In genomic region chr17:84274163-84274562, GRCm38 (mm10) we compare ENCODE assay signal across 7 mouse cellular contexts.
DNase-seq lines count a peak whose midpoint lies in the region; ATAC-seq and TF ChIP-seq lines count a peak whose summit lies in the region.

No protein-coding gene starts in this region.

- peaks cover 10% of the 10 kb centered on the region for H3K4me1 ChIP-seq in forebrain, embryonic 12.5 days
- peaks cover 35% of the 10 kb centered on the region for H3K4me1 ChIP-seq in limb, embryonic 10.5 days
- H3K4me1 ChIP-seq in stomach, postnatal 0 days (replicated peaks; ENCODE audit: control insufficient read depth, insufficient read depth), result peaks cover 3% of the 10 kb centered on the region; the same call in 1 of the 2 replicates

- no peak for TF ChIP-seq EP300 in stomach, postnatal 0 days (optimal IDR thresholded peaks at IDR 0.05)

- WGBS in forebrain, embryonic 12.5 days, result 39% methylated on average over 6 of the region's 6 CpGs
- WGBS in limb, embryonic 10.5 days, result 37% methylated on average over 6 of the region's 6 CpGs
- WGBS in stomach, postnatal 0 days, result 30% methylated on average over 6 of the region's 6 CpGs

- ATAC-seq in forebrain, embryonic 12.5 days (ENCODE audit: low FRiP score), result no peak
- peak; percentile 58 for ATAC-seq in stomach, postnatal 0 days (ENCODE audit: low FRiP score, low TSS enrichment)

- H3K9ac ChIP-seq in forebrain, embryonic 12.5 days, result peak overlapping the region; percentile 9; the same call in 1 of the 2 replicates
- H3K9ac ChIP-seq in stomach, postnatal 0 days (ENCODE audit: low read length), result peak overlapping the region; percentile 18; the same call in 1 of the 2 replicates

- peaks cover 9% of the 10 kb centered on the region; the same call in 1 of the 2 replicates for H3K36me3 ChIP-seq in forebrain, embryonic 12.5 days (replicated peaks)
- peaks cover 19% of the 10 kb centered on the region for H3K36me3 ChIP-seq in limb, embryonic 10.5 days
- H3K36me3 ChIP-seq in stomach, postnatal 0 days (ENCODE audit: control insufficient read depth, insufficient read depth, low read length), result no peaks in the 10 kb centered on the region

- no peaks in the 10 kb centered on the region for H3K27me3 ChIP-seq in forebrain, embryonic 12.5 days
- H3K27me3 ChIP-seq in limb, embryonic 10.5 days (ENCODE audit: low read depth, poor library complexity, severe bottlenecking), result no peaks in the 10 kb centered on the region
- H3K27me3 ChIP-seq in stomach, postnatal 0 days (ENCODE audit: control insufficient read depth, insufficient read depth, low read length), result no peaks in the 10 kb centered on the region

- 0 out of 2 replicates have a peak, but pooled peaks have one; percentile 28 for TF ChIP-seq CTCF in stomach, postnatal 0 days (IDR thresholded peaks at IDR 0.05; ENCODE audit: low read depth)

- H3K4me2 ChIP-seq in forebrain, embryonic 12.5 days, result no peak overlapping the region
- H3K4me2 ChIP-seq in stomach, postnatal 0 days (replicated peaks; ENCODE audit: low read depth), result no peak overlapping the region

- no peaks in the 10 kb centered on the region for H3K9me3 ChIP-seq in forebrain, embryonic 12.5 days
- H3K9me3 ChIP-seq in limb, embryonic 10.5 days (replicated peaks), result no peaks in the 10 kb centered on the region
- H3K9me3 ChIP-seq in stomach, postnatal 0 days (ENCODE audit: control insufficient read depth, low read length), result no peaks in the 10 kb centered on the region

- peak overlapping the region; percentile 65 for H3K27ac ChIP-seq in forebrain, embryonic 12.5 days
- peak overlapping the region; percentile 79 for H3K27ac ChIP-seq in limb, embryonic 10.5 days
- peak overlapping the region; percentile 84 for H3K27ac ChIP-seq in stomach, postnatal 0 days (replicated peaks)

- no peak overlapping the region for H3K4me3 ChIP-seq in forebrain, embryonic 12.5 days (replicated peaks)
- no peak overlapping the region for H3K4me3 ChIP-seq in limb, embryonic 10.5 days
- no peak overlapping the region for H3K4me3 ChIP-seq in stomach, postnatal 0 days (ENCODE audit: low read depth, low read length)

- peak; percentile 51 to 58 for DNase-seq in right cerebral cortex, postnatal 10 days (ENCODE audit: low spot score in 2 of 2)
- no peak for DNase-seq in right cerebral cortex, adult 2 months (ENCODE audit: low spot score in 2 of 2)
- DNase-seq in limb, embryonic 10.5 days (ENCODE audit: low spot score), result peak; percentile 61
- no peak for DNase-seq in stomach, postnatal 0 days (ENCODE audit: low spot score)
- no peak for DNase-seq in adrenal gland, adult (ENCODE audit: inconsistent age in 2 of 2, low spot score in 1 of 2)
- DNase-seq in layer of hippocampus, adult 11-12 months (ENCODE audit: low spot score), result no peak

Comparison
In these comparisons a context has a peak if more than half of its experiments do, and no peak if none do; other contexts are left out.
1. DNase-seq: peak in right cerebral cortex, postnatal 10 days (2 of 2) and limb, embryonic 10.5 days (single experiment); none in right cerebral cortex, adult 2 months (0 of 2), stomach, postnatal 0 days (single experiment), adrenal gland, adult (0 of 2) and layer of hippocampus, adult 11-12 months (single experiment).
2. Peak in every context shown above with its lines, with median percentiles within 50 percentile points of each other: H3K27ac ChIP-seq.